Mouse (Mus musculus) embryonic facial prominence, embryonic 12.5 days (tissue): Measurements from ENCODE around the gene Ifitm10. TPM values are rescaled to one million over a fixed set of nuclear protein-coding genes. Genes with fewer than 3 reads are reported as not detected.
"Not testable (repeated sequence)": the region's sequence is repeated elsewhere in the genome, so short reads cannot be mapped to it uniquely, and the experiment has no call there.

Experiments
- ATAC-seq: fragments of 200-750 bp; cut with Nextera tagmentation; 2 replicates; pipeline ENCODE4 v1.8.0; 2017; ENCODE audit not compliant: insufficient number of reproducible peaks, insufficient read depth, low FRiP score, low TSS enrichment
- H3K27ac ChIP-seq: fragments of 300-500 bp; sonication (generic); 2 replicates; pipeline ENCODE4 v1.5.1; 2016; ENCODE audit warnings: mild to moderate bottlenecking
- H3K27me3 ChIP-seq: fragments of 300-500 bp; sonication (generic); 2 replicates; pipeline ENCODE4 v1.6.1; 2016; ENCODE audit warnings: mild to moderate bottlenecking, moderate library complexity
- H3K36me3 ChIP-seq: fragments of 300-500 bp; sonication (generic); 2 replicates; pipeline ENCODE4 v1.6.1; 2016; ENCODE audit warnings: mild to moderate bottlenecking
- H3K4me1 ChIP-seq: fragments of 300-500 bp; sonication (generic); 2 replicates; pipeline ENCODE4 v1.6.1; 2016
- H3K4me2 ChIP-seq: fragments of 300-500 bp; sonication (generic); replicated peaks from 2 replicates; pipeline ENCODE4 v1.6.1; 2016; ENCODE audit warnings: mild to moderate bottlenecking, moderate library complexity
- H3K4me3 ChIP-seq: fragments of 300-500 bp; sonication (generic); 2 replicates; pipeline ENCODE4 v1.5.1; 2016; ENCODE audit warnings: mild to moderate bottlenecking
- H3K9ac ChIP-seq: fragments of 300-500 bp; sonication (generic); 2 replicates; pipeline ENCODE4 v1.6.1; 2016; ENCODE audit warnings: mild to moderate bottlenecking, moderate library complexity
- H3K9me3 ChIP-seq: fragments of 300-500 bp; sonication (generic); 2 replicates; pipeline ENCODE4 v1.6.1; 2016; ENCODE audit warnings: mild to moderate bottlenecking, moderate library complexity
- WGBS: fragments of 180-500 bp; shearing (Covaris S2); methylation state at CpG from one replicate; pipeline ENCODE4 v1.1.7; 2016; 5-methylcytosine and 5-hydroxymethylcytosine counted together
- polyA plus RNA-seq: library from polyadenylated mRNA; unstranded; fragments of >200 nt; fragmentation: Nextera tagmentation; extraction: Ambion mirVana; gene quantifications from 2 replicates; pipeline ENCODE4 v1.2.1, GENCODE M21; 2016

The Ifitm10 gene
- polyA plus RNA-seq, 1 experiment from 2014 or later: 2.3 TPM

DNA sequence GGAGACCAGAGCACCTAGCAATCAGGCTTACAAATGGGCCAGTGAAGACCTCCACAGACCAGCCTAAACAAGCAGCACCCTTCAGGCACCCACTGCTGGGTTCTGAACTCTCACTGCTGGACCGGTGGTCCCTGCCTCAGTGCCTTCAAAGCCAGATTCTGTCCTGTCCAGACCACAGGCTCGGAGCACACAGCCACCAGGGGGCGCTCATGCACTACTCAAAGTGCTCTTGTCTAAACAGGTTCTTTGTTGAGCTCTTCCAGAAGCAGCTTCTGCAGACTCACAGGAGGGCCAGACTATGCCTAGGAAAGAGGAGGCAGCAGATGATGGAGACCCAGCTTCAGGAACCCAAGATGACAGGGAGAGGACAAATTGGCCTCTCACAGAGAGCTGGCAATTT, 39.3 kb downstream of the Ifitm10 start:
- Histone ChIP-seq H3K27ac (0 out of 2 replicates have a peak overlapping the region, but pooled peaks have one; percentile 75), H3K9me3 (no peaks in the 10 kb centered on the region), H3K4me1 (peaks cover 13% of the 10 kb centered on the region; the same call in 1 of the 2 replicates), H3K27me3 (no peaks in the 10 kb centered on the region), H3K9ac (no peak overlapping the region), H3K4me2 (no peak overlapping the region), H3K4me3 (no peak overlapping the region), H3K36me3 (no peaks in the 10 kb centered on the region)
- WGBS: 2% methylated on average over 3 of the region's 3 CpGs
- ATAC-seq: peak; percentile 70

DNA sequence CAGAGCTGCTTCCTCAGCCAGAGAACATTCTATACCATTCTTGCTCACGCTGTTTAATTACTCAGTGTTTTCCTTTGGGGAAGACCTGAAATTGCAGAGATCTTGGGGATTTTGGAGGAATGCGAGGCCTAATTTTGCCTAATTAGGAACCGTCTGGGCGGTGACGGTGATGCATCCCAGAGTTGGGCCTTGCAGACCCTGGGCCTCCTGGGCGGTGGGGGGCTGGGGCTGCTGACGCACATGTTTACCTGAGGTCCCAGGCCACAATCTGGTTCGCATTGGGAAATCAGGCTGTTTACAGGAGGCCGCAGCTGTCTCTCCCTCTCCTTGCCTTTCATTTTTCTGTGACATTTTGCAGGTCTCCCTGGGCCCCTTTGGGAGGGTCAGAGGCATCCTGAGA, 40.8 kb downstream of the Ifitm10 start:
- Histone ChIP-seq H3K4me1 (peaks cover 13% of the 10 kb centered on the region; the same call in 1 of the 2 replicates), H3K27ac (peak overlapping the region; percentile 75; the same call in 1 of the 2 replicates)
- H3K4me3 ChIP-seq, H3K36me3 ChIP-seq, H3K9ac ChIP-seq, H3K27me3 ChIP-seq, H3K4me2 ChIP-seq, H3K9me3 ChIP-seq: not testable (repeated sequence)
- 25% methylated on average over 6 of the region's 9 CpGs for WGBS
- peak; percentile 62; the same call in 1 of the 2 replicates for ATAC-seq

- Histone ChIP-seq H3K4me2 (no peak overlapping the region), H3K27ac (no peak overlapping the region), H3K4me1 (peaks cover 13% of the 10 kb centered on the region; the same call in 1 of the 2 replicates), H3K9me3 (no peaks in the 10 kb centered on the region), H3K36me3 (no peaks in the 10 kb centered on the region), H3K27me3 (no peaks in the 10 kb centered on the region), H3K4me3 (no peak overlapping the region), H3K9ac (no peak overlapping the region)
- WGBS: 85% methylated on average over 4 of the region's 4 CpGs
- ATAC-seq: no peak
Measured at GRCm38 (mm10) chr7:142331281-142331680, 42.3 kb downstream of the Ifitm10 start.

- Histone ChIP-seq H3K4me3 (no peak overlapping the region), H3K36me3 (no peaks in the 10 kb centered on the region), H3K27ac (no peak overlapping the region), H3K4me1 (peaks cover 13% of the 10 kb centered on the region; the same call in 1 of the 2 replicates), H3K9me3 (no peaks in the 10 kb centered on the region), H3K9ac (no peak overlapping the region), H3K27me3 (no peaks in the 10 kb centered on the region), H3K4me2 (no peak overlapping the region)
- ATAC-seq: no peak
- 58% methylated on average over 9 of the region's 9 CpGs for WGBS
Measured at GRCm38 (mm10) chr7:142330271-142330724, 43.3 kb downstream of the Ifitm10 start.

- ATAC-seq: no peak
- H3K4me3 ChIP-seq: no peak overlapping the region
- H3K27ac ChIP-seq: no peak overlapping the region
- H3K9ac ChIP-seq: no peak overlapping the region
- 51% methylated on average over 3 of the region's 3 CpGs for WGBS
- no peaks in the 10 kb centered on the region for H3K27me3 ChIP-seq
- H3K4me1 ChIP-seq: peaks cover 9% of the 10 kb centered on the region; the same call in 1 of the 2 replicates
- no peaks in the 10 kb centered on the region for H3K36me3 ChIP-seq
- no peak overlapping the region for H3K4me2 ChIP-seq
- H3K9me3 ChIP-seq: no peaks in the 10 kb centered on the region
Measured at GRCm38 (mm10) chr7:142328507-142328906, 45.0 kb downstream of the Ifitm10 start.

DNA sequence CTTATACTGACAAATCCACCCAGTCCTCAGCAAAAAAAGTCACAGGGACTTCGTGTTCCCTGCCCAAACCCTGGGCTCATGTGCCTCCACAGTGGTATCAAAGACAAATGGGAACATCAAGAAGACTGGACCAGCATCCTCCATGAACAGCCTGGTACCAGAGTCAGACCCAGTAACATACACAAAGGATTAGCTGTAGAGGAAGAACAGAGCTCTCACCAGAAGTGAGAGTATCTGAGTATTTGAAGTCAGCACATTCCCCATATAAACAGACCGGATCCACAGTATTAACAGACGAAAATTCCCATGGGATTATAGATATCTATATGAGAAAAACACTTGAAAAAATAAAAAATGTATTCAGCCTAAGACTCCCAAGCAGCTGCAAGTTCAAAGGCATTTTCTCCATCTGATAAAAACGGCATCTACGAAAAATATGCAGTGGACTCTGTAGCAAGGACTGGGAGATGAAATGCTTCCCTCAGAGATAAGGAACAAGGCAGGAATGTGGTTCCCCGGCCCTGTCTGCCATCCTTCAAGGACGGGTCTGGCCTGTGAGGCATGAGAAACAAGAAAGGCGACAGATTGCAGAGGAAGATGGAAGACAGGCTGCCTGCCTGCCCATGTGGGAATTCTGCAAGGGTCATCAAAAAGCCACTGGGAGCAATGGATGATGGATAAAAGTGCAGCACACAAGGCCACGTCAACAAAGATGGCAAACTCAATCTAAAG, 46.7 kb downstream of the Ifitm10 start:
- no peak overlapping the region for H3K4me2 ChIP-seq
- H3K4me3 ChIP-seq: no peak overlapping the region
- H3K36me3 ChIP-seq: no peaks in the 10 kb centered on the region
- ATAC-seq: no peak
- peaks cover 8% of the 10 kb centered on the region; the same call in 1 of the 2 replicates for H3K4me1 ChIP-seq
- 59% methylated on average over 9 of the region's 9 CpGs for WGBS
- H3K9me3 ChIP-seq: no peaks in the 10 kb centered on the region
- H3K27ac ChIP-seq: peak overlapping the region; percentile 41; the same call in 1 of the 2 replicates
- no peaks in the 10 kb centered on the region for H3K27me3 ChIP-seq
- no peak overlapping the region for H3K9ac ChIP-seq

DNA sequence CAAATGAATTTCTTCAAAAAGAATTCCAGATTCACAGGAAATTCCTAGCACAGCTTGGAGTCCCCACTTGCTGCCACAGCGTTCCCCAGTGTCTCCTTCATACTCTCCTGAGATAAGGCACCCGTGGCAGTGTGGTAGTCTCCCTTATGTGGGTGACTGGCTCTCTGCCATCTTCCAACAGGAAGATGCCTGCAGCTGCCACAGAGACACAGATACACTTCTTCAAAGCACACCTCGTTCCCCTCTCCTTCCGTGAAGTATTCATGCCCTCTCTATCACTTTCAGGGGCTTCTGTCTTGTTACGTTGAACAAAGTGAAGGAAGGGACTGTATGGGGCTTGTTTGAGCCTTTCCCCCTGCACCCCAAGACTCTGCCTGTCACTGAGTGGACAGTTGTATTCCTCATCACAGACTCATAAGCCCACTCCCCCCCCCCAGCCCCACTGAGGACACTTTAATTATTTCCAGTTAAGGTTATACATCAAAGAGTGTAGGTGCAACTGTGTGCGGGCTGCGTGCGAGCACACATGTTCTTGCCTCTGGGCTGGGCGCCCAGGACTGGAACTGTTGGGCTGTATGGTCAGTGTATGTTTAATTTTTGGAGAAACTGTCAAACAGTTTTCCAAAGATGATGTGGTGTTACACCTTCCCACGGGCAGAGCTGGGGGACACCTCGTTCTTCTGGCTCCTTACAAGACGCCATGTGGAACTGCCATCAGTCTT, 50.0 kb downstream of the Ifitm10 start:
- Histone ChIP-seq H3K36me3 (no peaks in the 10 kb centered on the region), H3K4me3 (no peak overlapping the region), H3K27ac (0 out of 2 replicates have a peak overlapping the region, but pooled peaks have one; percentile 80), H3K9ac (no peak overlapping the region), H3K27me3 (no peaks in the 10 kb centered on the region), H3K4me1 (peaks cover 23% of the 10 kb centered on the region; the same call in 1 of the 2 replicates), H3K9me3 (no peaks in the 10 kb centered on the region), H3K4me2 (no peak overlapping the region)
- no peak for ATAC-seq
- 80% methylated on average over 12 of the region's 12 CpGs for WGBS

- H3K27ac ChIP-seq: peak overlapping the region; percentile 80
- no peak overlapping the region for H3K9ac ChIP-seq
- no peaks in the 10 kb centered on the region for H3K9me3 ChIP-seq
- peaks cover 23% of the 10 kb centered on the region; the same call in 1 of the 2 replicates for H3K4me1 ChIP-seq
- 82% methylated on average over 6 of the region's 6 CpGs for WGBS
- ATAC-seq: no peak
- no peaks in the 10 kb centered on the region for H3K27me3 ChIP-seq
- H3K36me3 ChIP-seq: no peaks in the 10 kb centered on the region
- no peak overlapping the region for H3K4me2 ChIP-seq
- no peak overlapping the region for H3K4me3 ChIP-seq
Measured at GRCm38 (mm10) chr7:142322641-142323040, 50.9 kb downstream of the Ifitm10 start.

DNA sequence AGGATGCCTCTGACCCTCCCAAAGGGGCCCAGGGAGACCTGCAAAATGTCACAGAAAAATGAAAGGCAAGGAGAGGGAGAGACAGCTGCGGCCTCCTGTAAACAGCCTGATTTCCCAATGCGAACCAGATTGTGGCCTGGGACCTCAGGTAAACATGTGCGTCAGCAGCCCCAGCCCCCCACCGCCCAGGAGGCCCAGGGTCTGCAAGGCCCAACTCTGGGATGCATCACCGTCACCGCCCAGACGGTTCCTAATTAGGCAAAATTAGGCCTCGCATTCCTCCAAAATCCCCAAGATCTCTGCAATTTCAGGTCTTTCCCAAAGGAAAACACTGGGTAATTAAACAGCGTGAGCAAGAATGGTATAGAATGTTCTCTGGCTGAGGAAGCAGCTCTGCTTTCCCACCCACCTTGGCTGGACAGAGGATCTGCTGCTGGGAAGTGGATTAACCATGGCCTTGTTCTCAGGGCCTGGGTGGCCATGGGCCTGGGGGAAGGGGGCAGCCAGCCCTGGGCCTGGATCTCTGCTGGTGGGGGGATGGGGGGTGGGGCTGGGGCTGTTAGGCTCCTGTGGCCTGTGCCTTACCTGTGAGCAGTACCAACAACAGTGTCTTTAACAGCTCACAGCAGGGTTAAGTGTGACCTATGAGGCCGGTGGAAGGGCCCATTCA, 51.8 kb downstream of the Ifitm10 start:
- Histone ChIP-seq H3K27ac (peak overlapping the region; percentile 80), H3K4me1 (peaks cover 23% of the 10 kb centered on the region; the same call in 1 of the 2 replicates)
- H3K27me3 ChIP-seq, H3K9ac ChIP-seq, H3K36me3 ChIP-seq, H3K9me3 ChIP-seq, H3K4me3 ChIP-seq, H3K4me2 ChIP-seq: not testable (repeated sequence)
- 26% methylated on average over 6 of the region's 10 CpGs for WGBS
- peak; percentile 77 for ATAC-seq

GRCm38 (mm10) chr7:142320906-142321305, 52.6 kb downstream of the Ifitm10 start:
- ATAC-seq: no peak
- Histone ChIP-seq H3K9me3 (no peaks in the 10 kb centered on the region), H3K4me1 (peaks cover 23% of the 10 kb centered on the region; the same call in 1 of the 2 replicates), H3K4me3 (no peak overlapping the region), H3K9ac (no peak overlapping the region), H3K27ac (peak overlapping the region; percentile 75), H3K27me3 (no peaks in the 10 kb centered on the region), H3K4me2 (no peak overlapping the region), H3K36me3 (no peaks in the 10 kb centered on the region)
- 25% methylated on average over 2 of the region's 2 CpGs for WGBS

- 79% methylated on average over 11 of the region's 11 CpGs for WGBS
- Histone ChIP-seq H3K9ac (no peak overlapping the region), H3K36me3 (no peaks in the 10 kb centered on the region), H3K4me1 (peaks cover 23% of the 10 kb centered on the region; the same call in 1 of the 2 replicates), H3K4me2 (no peak overlapping the region), H3K9me3 (no peaks in the 10 kb centered on the region), H3K4me3 (no peak overlapping the region), H3K27me3 (no peaks in the 10 kb centered on the region), H3K27ac (no peak overlapping the region; the same call in 1 of the 2 replicates)
- no peak for ATAC-seq
Measured at GRCm38 (mm10) chr7:142319124-142319523, 54.4 kb downstream of the Ifitm10 start.
